Mouse (Mus musculus) hindbrain, embryonic 15.5 days (tissue): ENCODE data around the gene Xkr7. TPM values are rescaled to one million over a fixed set of nuclear protein-coding genes. Genes with fewer than 3 reads are reported as not detected.

Source experiments
- ATAC-seq: fragments of 200-750 bp; cut with Nextera tagmentation; 2 replicates; pipeline ENCODE4 v1.8.0; 2017; ENCODE audit warnings: low read depth, moderate number of reproducible peaks, moderate TSS enrichment; ENCODE audit not compliant: low FRiP score
- H3K27ac ChIP-seq: fragments of 300-500 bp; sonication (generic); replicated peaks from 2 replicates; pipeline ENCODE4 v1.5.1; 2015; ENCODE audit warnings: mild to moderate bottlenecking, inconsistent platforms
- H3K27me3 ChIP-seq: fragments of 300-500 bp; sonication (generic); 2 replicates; pipeline ENCODE4 v1.6.1; 2015; ENCODE audit warnings: control low read depth, inconsistent platforms
- H3K36me3 ChIP-seq: fragments of 300-500 bp; sonication (generic); 2 replicates; pipeline ENCODE4 v1.6.1; 2015; ENCODE audit warnings: control low read depth, inconsistent platforms
- H3K4me1 ChIP-seq: fragments of 300-500 bp; sonication (generic); replicated peaks from 2 replicates; pipeline ENCODE4 v1.6.1; 2015; ENCODE audit warnings: control low read depth, inconsistent platforms
- H3K4me2 ChIP-seq: fragments of 300-500 bp; sonication (generic); 2 replicates; pipeline ENCODE4 v1.6.1; 2015; ENCODE audit warnings: moderate library complexity, mild to moderate bottlenecking, inconsistent platforms
- H3K4me3 ChIP-seq: fragments of 300-500 bp; sonication (generic); 2 replicates; pipeline ENCODE4 v1.5.1; 2015; ENCODE audit warnings: mild to moderate bottlenecking, inconsistent platforms
- H3K9ac ChIP-seq: fragments of 300-500 bp; sonication (generic); 2 replicates; pipeline ENCODE4 v1.6.1; 2015; ENCODE audit warnings: inconsistent platforms
- H3K9me3 ChIP-seq: fragments of 300-500 bp; sonication (generic); 2 replicates; pipeline ENCODE4 v1.6.1; 2016; ENCODE audit warnings: control low read depth, inconsistent platforms
- WGBS: fragments of 180-500 bp; shearing (Covaris S2); methylation state at CpG from one replicate; pipeline ENCODE4 v1.1.7; 2015; 5-methylcytosine and 5-hydroxymethylcytosine counted together
- polyA plus RNA-seq: library from polyadenylated mRNA; unstranded; fragments of >200 nt; fragmentation: Nextera tagmentation; extraction: Ambion mirVana; gene quantifications from 2 replicates; pipeline ENCODE4 v1.2.1, GENCODE M21; 2015

The Xkr7 gene
- polyA plus RNA-seq, 1 experiment from 2014 or later = 2.1 TPM

GRCm38 (mm10) chr2:153043886-153044285, 12.2 kb downstream of the Xkr7 start:
- WGBS = 52% methylated on average over 3 of the region's 3 CpGs
- Histone ChIP-seq H3K27ac (no peak overlapping the region), H3K27me3 (no peaks in the 10 kb centered on the region), H3K9me3 (no peaks in the 10 kb centered on the region), H3K4me2 (no peak overlapping the region), H3K4me1 (peaks cover 10% of the 10 kb centered on the region), H3K9ac (no peak overlapping the region), H3K36me3 (peaks cover 3% of the 10 kb centered on the region; the same call in 1 of the 2 replicates), H3K4me3 (no peak overlapping the region)
- ATAC-seq = no peak

GRCm38 (mm10) chr2:153045884-153046299, 14.2 kb downstream of the Xkr7 start:
- Histone ChIP-seq H3K4me2 (no peak overlapping the region), H3K9me3 (no peaks in the 10 kb centered on the region), H3K36me3 (no peaks in the 10 kb centered on the region), H3K27me3 (0 out of 2 replicates have a peak, but pooled peaks cover 1% of the 10 kb centered on the region), H3K4me1 (peaks cover 19% of the 10 kb centered on the region), H3K4me3 (no peak overlapping the region), H3K9ac (no peak overlapping the region), H3K27ac (peak overlapping the region; percentile 71)
- ATAC-seq = peak; percentile 49; the same call in 1 of the 2 replicates
- 20% methylated on average over 8 of the region's 8 CpGs for WGBS

GRCm38 (mm10) chr2:153047828-153048465, 16.3 kb downstream of the Xkr7 start:
- Histone ChIP-seq H3K9ac (no peak overlapping the region), H3K9me3 (no peaks in the 10 kb centered on the region), H3K27ac (peak overlapping the region; percentile 79), H3K4me2 (no peak overlapping the region), H3K4me3 (no peak overlapping the region), H3K27me3 (0 out of 2 replicates have a peak, but pooled peaks cover 10% of the 10 kb centered on the region), H3K36me3 (no peaks in the 10 kb centered on the region), H3K4me1 (peaks cover 24% of the 10 kb centered on the region)
- 45% methylated on average over 17 of the region's 17 CpGs for WGBS
- ATAC-seq = no peak; the same call in 1 of the 2 replicates

- Histone ChIP-seq H3K4me2 (no peak overlapping the region), H3K36me3 (no peaks in the 10 kb centered on the region), H3K9ac (no peak overlapping the region; the same call in 1 of the 2 replicates), H3K9me3 (no peaks in the 10 kb centered on the region), H3K27ac (peak overlapping the region; percentile 79), H3K4me3 (no peak overlapping the region), H3K4me1 (peaks cover 20% of the 10 kb centered on the region), H3K27me3 (0 out of 2 replicates have a peak, but pooled peaks cover 10% of the 10 kb centered on the region)
- WGBS = 36% methylated on average over 9 of the region's 9 CpGs
- peak; percentile 57 for ATAC-seq
These were observed 17.8 kb downstream of the Xkr7 start for GRCm38 (mm10) chr2:153049288-153049996.

GRCm38 (mm10) chr2:153049997-153050358, 18.3 kb downstream of the Xkr7 start:
- Histone ChIP-seq H3K36me3 (no peaks in the 10 kb centered on the region), H3K27ac (peak overlapping the region; percentile 79), H3K9me3 (no peaks in the 10 kb centered on the region), H3K27me3 (0 out of 2 replicates have a peak, but pooled peaks cover 10% of the 10 kb centered on the region), H3K9ac (no peak overlapping the region), H3K4me1 (peaks cover 20% of the 10 kb centered on the region), H3K4me2 (no peak overlapping the region), H3K4me3 (no peak overlapping the region)
- WGBS = 85% methylated on average over 4 of the region's 4 CpGs
- no peak for ATAC-seq

GRCm38 (mm10) chr2:153051095-153051494, 19.4 kb downstream of the Xkr7 start:
- Histone ChIP-seq H3K36me3 (no peaks in the 10 kb centered on the region), H3K27me3 (0 out of 2 replicates have a peak, but pooled peaks cover 10% of the 10 kb centered on the region), H3K9me3 (no peaks in the 10 kb centered on the region), H3K9ac (no peak overlapping the region), H3K4me2 (no peak overlapping the region), H3K4me1 (peaks cover 20% of the 10 kb centered on the region), H3K4me3 (no peak overlapping the region), H3K27ac (no peak overlapping the region)
- no peak for ATAC-seq
- 84% methylated on average over 6 of the region's 6 CpGs for WGBS

- ATAC-seq = no peak
- 82% methylated on average over 9 of the region's 9 CpGs for WGBS
- Histone ChIP-seq H3K27me3 (0 out of 2 replicates have a peak, but pooled peaks cover 10% of the 10 kb centered on the region), H3K27ac (no peak overlapping the region), H3K4me1 (peaks cover 20% of the 10 kb centered on the region), H3K36me3 (no peaks in the 10 kb centered on the region), H3K4me3 (no peak overlapping the region), H3K4me2 (no peak overlapping the region), H3K9me3 (no peaks in the 10 kb centered on the region), H3K9ac (no peak overlapping the region)
These were observed 19.9 kb downstream of the Xkr7 start for GRCm38 (mm10) chr2:153051537-153051936.

- no peak for ATAC-seq
- 0 out of 2 replicates have a peak overlapping the region, but pooled peaks have one; percentile 10 for H3K4me2 ChIP-seq
- no peak overlapping the region for H3K4me3 ChIP-seq
- peaks cover 17% of the 10 kb centered on the region for H3K4me1 ChIP-seq
- H3K9me3 ChIP-seq = no peaks in the 10 kb centered on the region
- no peak overlapping the region for H3K27ac ChIP-seq
- no peak overlapping the region for H3K9ac ChIP-seq
- 0 out of 2 replicates have a peak, but pooled peaks cover 10% of the 10 kb centered on the region for H3K27me3 ChIP-seq
- 11% methylated on average over 30 of the region's 30 CpGs for WGBS
- H3K36me3 ChIP-seq = no peaks in the 10 kb centered on the region
These were observed 21.2 kb downstream of the Xkr7 start for GRCm38 (mm10) chr2:153052700-153053351.

GRCm38 (mm10) chr2:153053896-153054295, 22.2 kb downstream of the Xkr7 start:
- WGBS = 89% methylated on average over 8 of the region's 8 CpGs
- H3K27me3 ChIP-seq = 0 out of 2 replicates have a peak, but pooled peaks cover 10% of the 10 kb centered on the region
- no peaks in the 10 kb centered on the region for H3K36me3 ChIP-seq
- no peak overlapping the region for H3K27ac ChIP-seq
- H3K4me1 ChIP-seq = peaks cover 14% of the 10 kb centered on the region
- H3K4me3 ChIP-seq = no peak overlapping the region
- H3K9me3 ChIP-seq = no peaks in the 10 kb centered on the region
- ATAC-seq = no peak
- H3K4me2 ChIP-seq = no peak overlapping the region
- no peak overlapping the region for H3K9ac ChIP-seq

GRCm38 (mm10) chr2:153055270-153055920, 23.7 kb downstream of the Xkr7 start:
- no peak overlapping the region for H3K4me2 ChIP-seq
- H3K36me3 ChIP-seq = no peaks in the 10 kb centered on the region
- H3K9ac ChIP-seq = no peak overlapping the region
- peaks cover 6% of the 10 kb centered on the region; the same call in 1 of the 2 replicates for H3K4me1 ChIP-seq
- H3K27ac ChIP-seq = no peak overlapping the region
- no peak for ATAC-seq
- H3K27me3 ChIP-seq = 0 out of 2 replicates have a peak, but pooled peaks cover 10% of the 10 kb centered on the region
- no peaks in the 10 kb centered on the region for H3K9me3 ChIP-seq
- no peak overlapping the region for H3K4me3 ChIP-seq
- WGBS = 67% methylated on average over 6 of the region's 6 CpGs

- no peak overlapping the region for H3K9ac ChIP-seq
- ATAC-seq = no peak
- no peaks in the 10 kb centered on the region for H3K36me3 ChIP-seq
- 67% methylated on average over 4 of the region's 4 CpGs for WGBS
- H3K27ac ChIP-seq = no peak overlapping the region
- no peak overlapping the region for H3K4me3 ChIP-seq
- H3K4me1 ChIP-seq = peaks cover under 1% of the 10 kb centered on the region; the same call in 1 of the 2 replicates
- H3K9me3 ChIP-seq = no peaks in the 10 kb centered on the region
- no peak overlapping the region for H3K4me2 ChIP-seq
- H3K27me3 ChIP-seq = no peaks in the 10 kb centered on the region
These were observed 26.7 kb downstream of the Xkr7 start for GRCm38 (mm10) chr2:153058365-153058764.
